Mouse (Mus musculus) spleen, postnatal 36 days (tissue): ENCODE results near the gene Rerg.
"Not testable (repeated sequence)": the region's sequence is repeated elsewhere in the genome, so short reads cannot be mapped to it uniquely, and the experiment has no call there.

Experiments used
- DNase-seq, 2 experiments: peaks; one replicate each; pipeline ENCODE4 v3.0.0; 2022; ENCODE audit warnings: low spot score in 2 of 2, mixed read lengths in 1 of 2

The Rerg gene

DNA sequence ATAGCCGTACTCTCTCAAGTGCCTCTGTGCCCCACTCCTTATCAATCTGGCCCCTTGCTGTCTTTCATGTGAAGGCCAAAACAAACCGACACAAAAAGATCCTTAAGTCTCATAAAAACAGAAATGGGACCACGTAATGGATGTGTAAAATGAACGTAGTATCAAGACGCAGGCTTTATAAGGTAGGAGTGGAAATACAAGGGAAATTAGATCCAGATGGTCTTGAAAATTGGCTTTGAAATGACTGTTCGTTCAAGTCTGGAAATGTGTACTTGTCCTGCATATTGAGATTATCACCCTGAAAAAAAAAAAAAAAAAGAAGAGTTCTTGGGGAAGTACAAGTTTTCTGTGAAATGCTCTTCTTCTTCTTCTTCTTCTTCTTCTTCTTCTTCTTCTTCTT lies 90.6 kb downstream of the Rerg start:
- DNase-seq: no peak

- DNase-seq: no peak
Observed at GRCm38 (mm10) chr6:137076731-137077130, 93.6 kb downstream of the Rerg start.

DNA sequence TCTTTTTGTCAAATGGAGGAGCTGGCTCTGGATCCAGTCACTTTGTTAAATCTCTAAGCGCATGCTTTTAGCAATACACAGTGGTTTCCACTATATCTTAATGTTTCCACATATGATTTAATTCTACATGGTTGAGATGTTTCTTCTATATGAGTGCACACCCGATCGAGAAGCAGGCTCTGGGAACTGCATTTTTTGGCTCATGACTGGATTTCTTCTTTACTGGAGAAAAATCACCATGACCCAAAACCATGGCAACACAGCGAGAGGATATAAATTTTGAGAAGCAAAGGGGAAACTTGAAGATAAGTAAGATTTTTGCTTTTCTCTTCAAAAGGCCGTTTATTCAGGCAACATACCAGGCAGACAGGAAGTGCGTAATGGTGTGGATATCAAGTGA lies 94.1 kb downstream of the Rerg start:
- DNase-seq: no peak

GRCm38 (mm10) chr6:137072256-137072655 lies 98.0 kb downstream of the Rerg start:
- no peak for DNase-seq

- DNase-seq: no peak
Observed at GRCm38 (mm10) chr6:137071466-137071865, 98.8 kb downstream of the Rerg start.

DNA sequence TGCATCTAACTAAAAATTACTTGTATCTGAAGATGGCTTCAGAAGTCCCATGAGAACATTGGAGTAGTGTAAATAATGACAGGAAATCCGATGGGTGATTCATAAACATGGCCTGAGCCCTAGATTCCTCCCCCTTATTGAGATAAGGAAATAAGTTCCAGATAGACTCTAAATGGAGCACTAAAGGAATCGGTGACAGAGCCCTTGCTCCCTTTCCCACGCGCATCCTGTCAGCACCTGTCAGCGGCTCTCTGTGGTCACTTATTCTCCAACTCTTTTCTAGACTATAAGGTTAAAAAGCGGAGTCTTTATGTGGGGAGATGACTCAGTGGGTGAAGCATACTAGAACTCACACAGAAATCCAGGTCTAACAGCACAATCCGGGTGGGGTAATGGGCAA lies 104.8 kb downstream of the Rerg start:
- DNase-seq: no peak

DNA sequence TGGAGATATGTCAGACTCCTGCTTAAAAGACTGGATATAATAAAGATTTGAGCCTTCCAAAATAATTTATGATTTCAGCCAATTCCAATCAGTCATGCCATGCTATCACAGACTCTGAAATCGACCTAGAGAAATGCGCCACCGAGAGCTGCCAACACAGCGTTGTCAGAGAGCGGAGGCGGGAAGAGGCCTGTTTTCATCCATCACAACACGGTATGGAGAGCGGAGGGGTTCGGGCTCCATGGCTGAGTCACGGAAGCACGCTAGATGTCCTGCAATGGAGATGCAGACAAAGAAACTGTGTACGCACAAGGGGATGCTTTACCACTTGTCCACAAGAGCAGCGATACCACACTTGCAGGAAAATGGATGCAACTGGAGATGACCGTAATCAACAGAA lies 105.5 kb downstream of the Rerg start:
- no peak for DNase-seq

DNA sequence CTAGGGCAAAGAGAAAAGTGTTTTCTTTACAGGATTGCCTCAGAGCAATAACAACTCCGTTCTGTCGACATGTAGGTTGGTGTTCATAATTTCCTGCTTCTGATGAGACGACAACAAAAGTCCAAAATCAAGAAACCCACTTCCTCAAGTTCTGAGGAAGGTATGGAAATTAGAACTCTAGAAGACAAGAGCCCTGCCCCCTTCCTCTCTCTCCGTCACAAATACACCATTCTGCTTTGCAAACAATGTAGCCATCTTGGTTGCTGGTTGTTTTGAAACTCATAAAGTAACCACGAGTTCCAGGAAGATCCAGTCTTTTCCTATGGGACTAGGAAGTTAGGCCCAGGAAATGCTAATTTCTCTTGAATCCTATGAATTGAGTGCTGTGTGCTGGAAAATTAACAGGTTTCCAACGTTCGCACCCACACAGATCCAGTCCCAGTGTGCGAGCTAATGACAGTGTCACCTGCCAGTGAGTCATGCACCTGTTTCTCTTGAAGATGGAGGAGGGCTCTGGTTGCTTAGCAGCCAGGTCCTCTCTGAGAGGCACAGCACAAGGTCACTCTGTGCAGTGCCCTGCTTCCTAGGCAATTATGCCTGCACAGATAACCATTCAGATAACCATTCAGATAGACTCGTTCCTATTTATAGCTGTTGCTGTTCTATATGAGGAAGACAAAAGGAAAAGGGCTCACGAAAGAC lies 106.9 kb downstream of the Rerg start:
- no peak for DNase-seq

DNA sequence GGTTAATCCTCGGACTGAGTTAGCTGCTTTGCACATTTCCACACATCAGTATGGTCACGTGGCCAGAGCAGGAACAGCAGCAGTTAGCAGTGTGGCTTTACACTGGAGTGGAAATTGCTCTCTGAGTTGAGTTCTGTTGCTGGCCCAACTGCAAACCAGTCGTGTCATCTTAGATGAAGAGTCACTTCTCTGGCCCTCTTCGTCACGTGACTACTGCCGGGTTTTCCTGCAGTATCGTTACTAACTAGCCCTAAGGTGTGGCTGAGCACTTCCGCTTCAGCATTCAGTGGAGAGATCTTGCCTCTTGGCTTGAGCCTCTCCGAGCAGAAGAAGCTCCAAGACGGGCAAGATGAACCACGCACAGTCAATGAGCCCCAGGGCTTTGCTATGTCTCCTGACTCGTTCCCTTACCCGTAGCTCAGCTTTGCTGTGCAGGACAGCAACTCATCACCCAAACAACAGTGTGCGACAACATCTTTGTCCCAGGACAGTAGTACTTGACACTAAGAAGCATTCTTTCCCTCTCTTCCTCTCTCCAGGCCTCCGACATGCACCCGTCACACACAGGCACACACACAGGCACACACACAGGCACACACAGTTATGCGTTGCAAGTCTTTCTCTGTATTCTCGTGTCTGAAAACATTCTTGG lies 108.3 kb downstream of the Rerg start:
- DNase-seq: no peak

GRCm38 (mm10) chr6:137060595-137060994 lies 109.7 kb downstream of the Rerg start:
- no peak for DNase-seq

DNA sequence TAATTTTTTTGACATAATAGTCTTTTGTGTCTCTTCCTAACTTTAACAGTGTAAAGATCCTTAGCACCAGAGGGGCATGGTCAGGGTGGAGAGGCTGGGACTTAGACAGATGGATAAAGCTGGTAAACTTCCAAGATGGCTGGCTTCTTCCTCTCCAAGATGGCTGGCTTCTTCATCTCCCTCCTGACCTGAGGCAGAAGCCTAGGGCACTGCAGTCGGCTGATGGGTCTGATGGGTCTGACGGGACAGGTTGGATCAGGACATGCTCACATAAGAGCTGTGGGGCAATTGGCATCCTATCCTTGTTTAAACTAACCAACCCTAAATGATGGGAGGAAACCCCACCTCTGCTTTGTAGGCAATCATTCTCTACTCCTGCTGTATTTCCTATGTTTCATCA lies 112.0 kb downstream of the Rerg start:
- no peak for DNase-seq

DNA sequence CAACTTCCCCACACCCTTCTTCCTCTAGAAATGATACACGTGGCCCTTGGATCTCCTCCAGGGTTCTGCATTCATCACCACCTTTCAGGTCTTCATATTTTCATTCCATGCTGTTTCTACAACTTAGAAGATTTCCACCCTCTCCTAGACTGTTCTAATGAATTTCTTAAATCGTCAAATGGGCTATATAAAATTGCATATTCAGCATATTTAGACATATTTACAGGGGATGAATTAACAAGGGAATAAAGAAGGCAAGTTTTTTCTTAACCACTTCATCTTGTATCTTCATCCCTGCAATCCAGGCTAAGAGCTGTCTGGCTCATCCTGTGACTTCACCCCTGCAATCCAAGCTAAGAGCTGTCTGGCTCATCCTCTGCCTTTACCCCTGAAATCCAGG lies 116.2 kb downstream of the Rerg start:
- DNase-seq: no peak

DNA sequence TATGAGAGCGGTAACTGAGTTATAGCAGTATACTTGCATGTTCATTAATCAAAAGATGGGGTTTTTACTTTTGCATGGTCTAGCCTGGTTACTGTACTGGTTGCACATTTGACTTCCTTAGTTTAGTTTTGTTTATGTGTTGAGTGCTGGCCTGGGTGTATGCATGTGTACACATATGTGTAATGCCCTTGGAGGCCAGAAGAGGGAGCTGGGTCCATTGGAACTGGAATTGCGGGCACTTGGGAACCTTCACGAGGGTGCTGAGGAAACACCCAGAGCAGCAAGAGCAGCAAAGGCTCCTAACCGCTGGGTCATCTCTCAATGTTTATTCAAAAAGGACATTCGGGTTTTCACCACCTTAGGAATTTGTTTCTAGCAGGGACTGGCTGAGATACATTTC lies 116.8 kb downstream of the Rerg start:
- no peak for DNase-seq

DNA sequence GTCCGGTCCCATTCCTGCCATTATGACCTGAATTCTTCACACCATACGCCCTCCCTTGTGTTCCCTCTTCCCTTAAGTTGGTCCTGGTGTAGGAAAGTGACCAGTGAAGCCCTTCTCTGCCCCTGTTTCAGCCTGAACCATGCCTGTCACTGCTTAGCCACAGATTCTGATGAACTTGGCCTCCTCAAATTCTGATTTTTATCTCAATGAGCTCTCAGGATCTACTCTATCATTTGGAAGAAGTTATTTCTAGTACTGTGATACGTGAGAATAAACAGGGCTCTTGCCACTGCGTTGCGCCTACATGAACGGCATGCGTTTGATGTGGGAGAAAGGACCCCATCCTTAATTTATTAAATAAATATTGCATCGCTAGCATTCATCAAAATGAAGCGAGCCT lies 117.3 kb downstream of the Rerg start:
- DNase-seq: no peak

DNA sequence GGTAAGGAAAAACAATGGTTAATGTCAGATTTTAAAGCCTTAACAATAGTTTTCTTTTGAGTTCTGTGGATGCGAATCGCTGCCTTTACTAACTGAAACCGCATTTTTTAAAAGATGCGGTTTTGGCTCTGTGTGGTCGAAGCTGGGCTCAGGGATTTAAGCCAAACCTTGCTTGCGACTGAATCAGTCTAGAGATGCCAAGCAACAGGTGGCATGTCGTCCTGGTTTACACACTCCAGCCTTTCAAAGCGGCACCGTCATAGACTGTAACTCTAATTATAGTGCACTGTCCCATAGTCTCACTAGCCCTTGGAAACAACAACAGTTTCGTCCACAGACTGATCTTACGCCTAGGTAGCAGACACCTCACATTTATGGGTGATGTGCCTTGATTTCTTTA lies 123.3 kb downstream of the Rerg start:
- DNase-seq: no peak

- no peak for DNase-seq
Observed at GRCm38 (mm10) chr6:137045011-137045504, 125.2 kb downstream of the Rerg start.

- DNase-seq: not testable (repeated sequence)
Observed at GRCm38 (mm10) chr6:137035611-137036395, 134.5 kb downstream of the Rerg start.

GRCm38 (mm10) chr6:137030611-137031097 lies 139.6 kb downstream of the Rerg start:
- DNase-seq: no peak

GRCm38 (mm10) chr6:137029931-137030610 lies 140.2 kb downstream of the Rerg start:
- no peak for DNase-seq

DNA sequence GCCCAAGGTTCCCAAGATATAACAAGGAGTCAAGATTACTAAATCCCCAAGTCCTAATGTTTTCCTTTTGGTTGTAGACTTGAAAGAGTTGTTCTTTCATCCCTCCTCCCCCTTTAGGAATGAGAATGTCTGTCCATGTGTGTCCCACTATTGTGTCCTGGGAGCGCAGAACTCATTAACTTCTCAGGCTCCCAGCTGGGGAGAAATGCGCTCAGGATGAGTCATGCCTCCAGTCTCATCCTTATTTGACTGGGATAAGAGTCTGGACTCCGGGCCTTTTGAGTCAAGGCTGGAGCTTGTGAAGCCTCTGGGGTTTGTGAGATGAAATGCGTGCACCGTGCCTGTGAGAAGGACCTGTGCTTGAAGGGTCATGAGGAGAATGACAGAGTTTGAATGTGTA lies 144.8 kb downstream of the Rerg start:
- DNase-seq: no peak

DNA sequence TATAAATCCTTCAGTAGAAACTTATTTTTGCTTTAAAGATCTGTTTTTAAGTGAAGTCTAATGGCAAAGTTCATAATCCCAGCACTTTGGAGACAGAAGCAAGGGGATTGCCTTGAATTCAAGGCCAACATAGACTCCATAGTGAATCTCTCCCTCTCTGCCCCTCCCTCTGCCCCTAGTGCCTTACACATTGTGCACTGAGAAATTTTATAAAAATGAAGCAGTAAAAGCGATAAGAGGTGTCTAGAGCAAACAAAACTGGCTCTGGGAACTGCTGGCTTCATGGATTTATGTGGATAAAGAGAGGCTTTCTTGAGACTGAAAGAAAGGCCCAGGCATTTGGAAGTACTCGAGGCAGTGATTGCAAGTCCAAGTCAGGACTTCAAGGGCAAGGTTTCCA lies 145.8 kb downstream of the Rerg start:
- no peak for DNase-seq
